Mouse (Mus musculus): Measurements from ENCODE around the gene Xbp1.

- TF ChIP-seq CTCF (IDR thresholded peaks at IDR 0.05; ENCODE audit: borderline replicate concordance, extremely low read depth, insufficient read depth, insufficient read length) (no peak), POLR2A (IDR thresholded peaks at IDR 0.05; ENCODE audit: borderline replicate concordance, extremely low read depth, insufficient read depth, insufficient read length, poor library complexity, severe bottlenecking) (no peak)
These were observed 45.1 kb downstream of the Xbp1 start for GRCm38 (mm10) chr11:5565596-5565995.
